Mouse (Mus musculus) CH12F3 (cell line): ENCODE data around the gene Rfc1.

ENCODE experiments used
- in situ Hi-C: fragments of 300-500 bp; cut with MboI; formaldehyde crosslinking; loops from 2 replicates; pipeline ENCODE4 v1.14.3; 2020; ENCODE audit warnings: low sequenced_read_pairs

Rfc1 gene

DNA sequence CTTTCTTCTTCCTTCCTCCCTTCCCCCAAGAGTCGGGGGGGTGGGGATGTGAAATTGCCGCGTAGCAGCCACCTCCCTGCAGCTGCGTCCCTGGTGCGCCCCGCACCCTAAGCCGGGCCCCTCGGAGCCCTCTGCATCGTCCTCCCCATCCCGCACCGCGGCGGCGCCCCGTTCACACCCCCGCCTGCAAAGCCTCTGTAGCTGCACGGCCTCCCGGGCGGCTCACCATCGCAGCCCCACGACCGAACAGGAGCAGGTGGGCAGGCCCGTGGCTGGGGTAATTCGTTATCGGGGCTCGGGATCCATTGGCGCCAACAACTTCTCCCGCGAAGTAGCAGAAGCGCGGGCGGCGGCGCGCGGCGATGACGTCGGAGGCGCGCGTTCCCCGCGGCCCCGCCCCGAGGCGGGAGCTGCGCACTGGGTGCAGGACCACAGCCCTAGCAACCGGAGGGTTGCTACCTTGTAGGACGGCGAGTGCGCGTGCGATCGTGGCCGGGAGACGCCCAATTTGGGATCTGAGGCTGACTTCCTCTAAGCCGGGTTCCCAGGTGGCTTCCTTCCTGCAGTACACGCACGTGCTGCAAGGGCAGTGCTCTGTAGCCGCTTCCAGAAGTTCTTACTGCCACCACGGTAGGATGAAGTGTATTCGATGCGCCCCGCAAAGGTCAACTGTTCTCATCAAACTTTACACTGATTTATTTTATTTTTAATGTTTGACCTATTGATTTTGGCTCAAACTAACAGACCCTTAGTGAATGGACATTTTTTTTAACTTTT, at the start of gene Rfc1:
Gene Rfc1 (minus strand): TSS at position 373 of the 777 bp plus-strand sequence.
- in situ Hi-C loops, result no loop called here

DNA sequence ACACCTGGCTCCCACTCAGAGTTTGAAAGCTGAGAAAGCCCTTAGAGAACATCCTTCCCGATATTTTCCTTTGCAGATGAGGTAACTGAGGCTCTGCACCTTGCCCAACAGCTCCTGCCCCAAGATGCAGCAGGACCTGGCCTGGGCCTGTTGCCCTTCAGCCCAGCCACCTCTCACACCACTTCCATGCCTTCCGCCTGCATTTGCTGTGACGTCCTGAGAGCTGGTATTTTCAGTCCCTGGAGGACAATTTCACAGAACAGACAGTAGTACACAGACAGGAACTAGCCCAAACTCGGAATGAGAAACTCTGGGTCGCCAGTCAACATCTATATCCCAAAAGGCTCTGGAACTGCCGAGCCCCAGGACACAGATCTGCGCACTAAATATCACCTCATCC, 39.3 kb upstream of the Rfc1 start:
- in situ Hi-C loops, result no loop called here

DNA sequence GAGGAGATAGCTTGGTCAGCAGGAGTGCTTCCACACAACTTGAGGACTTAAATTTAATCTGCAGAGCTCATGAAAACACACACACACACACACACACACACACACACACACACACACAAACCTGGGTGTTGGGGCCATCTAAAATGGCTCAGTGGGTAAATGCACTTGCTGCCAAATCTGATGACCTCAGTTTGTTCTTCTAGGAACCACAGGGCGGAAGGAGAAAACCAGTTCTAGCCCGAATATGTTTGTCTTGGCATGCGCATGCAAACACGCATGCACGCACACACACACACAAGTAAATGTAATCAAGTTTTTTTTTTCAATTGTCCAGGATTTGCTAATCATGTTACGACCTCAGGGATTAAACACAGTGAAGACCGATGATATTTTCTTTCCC, 36.1 kb upstream of the Rfc1 start:
- in situ Hi-C loops, result no loop called here

DNA sequence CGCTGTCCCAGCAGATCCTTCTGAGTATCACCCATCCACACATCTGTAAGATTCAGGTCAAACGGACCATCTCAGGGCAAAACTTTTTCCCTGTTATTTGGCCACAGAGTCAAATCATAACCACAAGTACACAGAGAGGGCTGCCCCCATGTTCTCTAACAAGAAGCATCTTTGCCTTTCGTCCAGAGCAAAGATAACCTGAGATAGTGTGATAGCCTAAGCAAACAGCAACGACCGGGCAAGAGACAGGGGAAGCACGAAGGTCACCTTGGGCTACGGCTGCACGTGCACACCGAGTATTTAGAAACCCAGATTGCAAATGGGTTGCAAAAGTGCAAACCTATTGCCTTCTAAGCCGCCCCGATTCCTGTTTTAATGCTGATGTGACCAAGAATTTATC, 32.4 kb upstream of the Rfc1 start:
- in situ Hi-C loops, result no loop called here

DNA sequence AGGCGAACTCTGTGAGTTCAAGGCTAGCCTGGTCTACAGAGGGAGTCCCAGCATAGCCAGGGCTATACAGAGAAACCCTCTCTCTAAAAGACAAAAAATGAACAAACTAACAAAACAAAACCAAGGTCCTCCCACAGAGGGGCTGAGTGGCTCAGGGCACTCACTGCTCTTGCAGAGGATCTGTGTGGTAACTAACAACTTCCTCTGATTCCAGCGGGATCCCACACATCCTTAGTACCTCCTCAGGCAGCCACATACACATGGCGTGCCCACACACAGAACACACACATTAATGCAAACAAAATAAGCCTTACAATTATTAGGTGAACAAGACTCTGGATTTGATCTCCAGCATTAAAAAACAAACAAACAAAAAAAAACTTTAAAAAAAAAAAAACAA, 22.3 kb upstream of the Rfc1 start:
- in situ Hi-C loops, result no loop called here

DNA sequence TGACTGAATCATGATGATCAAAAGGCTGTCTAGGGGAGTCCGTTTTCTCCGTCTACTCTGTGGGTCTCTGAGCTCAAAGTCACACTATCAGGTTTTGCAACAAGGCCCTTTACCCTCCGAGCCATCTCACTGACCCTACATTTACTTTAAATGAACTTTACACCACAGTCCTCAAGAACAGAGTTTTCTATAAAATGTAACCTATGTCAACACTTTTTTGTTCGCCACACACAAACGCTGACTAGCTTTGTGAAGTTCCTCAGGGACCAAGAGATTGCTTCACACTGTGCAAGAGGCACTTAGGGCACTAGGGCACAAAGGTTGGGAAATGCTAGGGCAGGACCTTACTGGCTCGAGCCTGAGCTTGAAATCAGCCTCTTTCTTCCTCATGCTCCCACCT, 21.4 kb upstream of the Rfc1 start:
- in situ Hi-C loops, result no loop called here

DNA sequence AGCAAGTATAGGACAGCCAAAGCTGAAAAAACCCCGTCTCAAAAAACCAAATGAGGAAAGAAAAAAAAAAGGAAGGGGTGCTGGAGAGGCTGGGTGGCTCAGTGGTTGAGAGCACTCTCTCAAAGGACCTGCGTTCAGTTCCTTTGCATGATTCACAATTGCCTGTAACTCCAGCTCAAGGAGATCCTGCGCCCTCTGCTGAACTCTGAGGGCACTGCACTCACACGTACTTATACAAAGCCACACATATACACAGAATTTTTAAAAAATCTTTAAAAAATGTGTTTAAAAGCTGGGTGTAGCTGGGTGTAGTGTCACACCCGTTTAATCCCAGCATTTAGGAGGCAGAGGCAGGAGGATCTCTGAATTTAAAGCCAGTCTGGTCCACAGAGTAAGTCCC, 19.5 kb upstream of the Rfc1 start:
- in situ Hi-C loops, result no loop called here

DNA sequence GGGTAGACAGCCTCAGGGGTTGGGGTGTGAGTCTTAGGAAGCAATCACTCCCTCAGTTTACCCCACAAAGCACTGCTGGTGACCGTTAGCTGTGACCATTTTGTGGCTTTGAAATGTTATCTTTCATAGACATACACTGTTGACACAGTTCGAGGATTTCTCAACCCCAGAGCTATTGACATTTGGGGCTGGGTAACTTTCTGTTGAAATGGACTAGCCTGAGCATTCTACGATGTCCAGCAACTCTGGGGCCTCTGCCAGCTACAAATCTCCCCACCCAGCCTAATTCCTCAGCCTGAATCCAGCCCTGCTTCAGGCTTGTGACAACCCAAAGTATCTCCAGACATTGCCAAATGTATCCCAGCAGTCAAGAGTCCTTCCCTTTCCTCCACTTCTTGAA, 18.6 kb upstream of the Rfc1 start:
- in situ Hi-C loops, result no loop called here

DNA sequence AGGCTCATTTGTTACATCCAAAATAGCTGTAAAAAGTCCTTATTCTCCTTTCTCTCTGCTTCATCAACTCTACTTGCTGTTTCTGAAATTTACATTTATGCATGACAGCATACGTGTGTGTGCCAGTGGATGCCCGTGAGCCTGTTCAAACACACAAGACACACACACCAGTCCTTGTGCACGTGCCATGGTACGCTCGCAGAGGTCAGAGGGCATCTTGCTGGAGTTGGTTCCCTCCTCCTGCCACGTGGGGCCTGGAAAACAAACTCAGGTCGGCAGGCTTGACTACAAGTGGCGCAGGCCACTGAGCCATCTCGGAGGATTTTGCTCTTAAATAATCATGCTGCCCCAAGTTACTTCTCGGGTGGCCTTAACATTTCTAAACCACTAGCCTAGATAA, 15.0 kb upstream of the Rfc1 start:
- in situ Hi-C loops, result no loop called here

DNA sequence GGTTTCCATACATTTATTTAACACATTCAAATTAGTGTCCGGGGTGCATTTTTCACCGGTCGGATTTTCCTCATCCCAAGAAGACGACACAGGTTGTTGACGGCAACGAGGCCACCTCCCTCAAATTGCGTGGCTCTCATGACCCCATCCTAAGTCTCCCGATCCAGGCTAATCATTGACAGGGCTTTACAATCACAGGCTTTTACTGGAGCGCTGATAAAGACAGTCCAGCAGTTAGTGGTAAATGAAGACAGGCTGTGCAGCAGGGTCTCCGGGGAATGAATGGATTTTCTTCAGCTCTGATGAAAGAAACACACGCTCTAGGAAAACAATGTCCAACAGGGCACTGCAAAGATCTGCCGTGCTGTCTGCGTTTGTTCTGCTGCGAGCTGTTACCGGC, 12.7 kb upstream of the Rfc1 start, which contains the start of gene Klb:
Gene Klb (plus strand): TSS at position 147 of the 400 bp plus-strand sequence.
- in situ Hi-C loops, result no loop called here

DNA sequence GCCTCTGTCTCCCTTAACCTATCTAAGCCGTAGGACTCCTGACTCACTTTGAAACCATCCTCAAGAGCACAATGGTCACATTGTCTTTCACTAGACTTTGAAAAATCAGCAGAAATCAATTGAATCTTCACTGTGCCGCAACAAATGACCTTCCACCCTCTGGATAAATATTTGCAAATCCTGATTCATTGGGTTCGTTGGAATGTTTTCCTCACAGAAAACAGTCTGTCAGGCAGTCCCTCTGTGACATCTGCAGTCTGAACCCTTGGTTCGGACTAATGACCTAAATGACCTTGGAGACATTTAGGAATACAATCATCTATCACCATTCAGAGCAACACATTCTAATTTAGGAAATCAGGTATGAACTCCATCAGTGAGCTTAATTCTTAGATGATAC, 4.7 kb upstream of the Rfc1 start:
- in situ Hi-C loops, result no loop called here

DNA sequence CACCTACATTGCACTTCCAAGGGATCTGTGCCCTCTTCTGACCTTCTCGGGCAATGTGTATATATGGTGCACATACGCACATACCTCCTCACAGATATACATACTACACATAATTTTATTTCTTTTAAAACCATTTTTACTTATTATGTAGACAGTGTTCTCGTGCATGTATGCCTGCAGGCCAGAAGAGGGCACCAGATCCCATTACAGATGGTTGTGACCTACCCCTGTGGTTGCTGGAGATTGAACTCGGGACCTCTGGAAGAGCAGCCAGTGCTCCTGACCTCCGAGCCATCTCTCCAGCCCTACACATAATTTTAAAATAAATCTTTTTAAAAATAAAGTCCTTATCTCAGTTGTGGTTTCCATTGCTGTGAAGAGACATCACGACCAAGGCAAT, 2.9 kb upstream of the Rfc1 start:
- in situ Hi-C loops, result no loop called here

DNA sequence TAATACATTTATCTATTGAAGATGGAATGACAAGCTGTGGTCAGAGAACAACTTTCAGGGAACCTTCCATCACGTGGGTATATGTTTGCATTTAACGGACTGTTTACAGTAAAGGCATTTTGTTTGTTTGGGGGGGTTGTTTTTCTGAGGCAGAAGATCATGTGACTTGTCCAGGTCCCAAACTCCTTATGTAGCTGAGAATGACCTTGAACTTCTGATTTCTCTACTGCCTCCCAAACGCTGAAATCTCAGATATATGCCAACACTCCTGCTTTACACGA, 545 bp upstream of the Rfc1 start:
- in situ Hi-C loops, result no loop called here

DNA sequence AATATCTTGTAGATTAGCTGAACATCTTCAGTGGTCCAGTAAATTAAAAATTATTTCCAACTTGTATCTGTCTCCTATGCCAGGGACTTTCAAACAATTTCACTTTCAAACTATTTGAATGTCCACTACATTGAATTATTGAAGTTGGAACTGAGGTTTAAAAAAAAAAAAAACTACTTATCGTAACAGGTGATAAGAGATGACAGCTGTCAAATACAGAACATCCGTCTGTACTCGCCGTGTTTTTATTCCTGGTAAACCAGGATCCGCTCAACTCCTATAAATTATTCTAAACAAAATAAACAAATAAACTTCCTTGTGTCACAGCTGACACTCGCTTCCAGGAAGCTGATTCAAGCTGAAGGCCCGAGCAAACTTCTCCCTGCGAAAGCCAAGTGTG, 682 bp downstream of the Rfc1 start:
- in situ Hi-C loops, result no loop called here

DNA sequence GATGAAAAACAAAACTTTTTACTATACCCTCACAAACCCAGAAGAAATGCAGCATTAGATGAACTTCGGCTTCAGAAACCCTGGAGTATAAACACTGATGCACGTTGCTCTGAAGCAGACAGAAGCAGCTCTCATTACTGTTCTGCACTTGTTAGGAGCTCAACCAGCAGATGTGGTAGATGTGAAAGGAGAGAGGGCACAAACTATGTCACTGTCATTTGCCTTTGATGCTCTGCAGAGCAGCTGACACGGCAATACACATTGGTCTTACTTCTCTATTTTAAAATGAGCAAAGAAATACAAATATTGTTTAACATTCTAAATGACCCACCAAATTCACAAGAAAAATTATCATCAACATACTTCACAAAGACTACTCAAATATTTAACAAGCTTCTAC, 5.5 kb downstream of the Rfc1 start:
- in situ Hi-C loops, result no loop called here

DNA sequence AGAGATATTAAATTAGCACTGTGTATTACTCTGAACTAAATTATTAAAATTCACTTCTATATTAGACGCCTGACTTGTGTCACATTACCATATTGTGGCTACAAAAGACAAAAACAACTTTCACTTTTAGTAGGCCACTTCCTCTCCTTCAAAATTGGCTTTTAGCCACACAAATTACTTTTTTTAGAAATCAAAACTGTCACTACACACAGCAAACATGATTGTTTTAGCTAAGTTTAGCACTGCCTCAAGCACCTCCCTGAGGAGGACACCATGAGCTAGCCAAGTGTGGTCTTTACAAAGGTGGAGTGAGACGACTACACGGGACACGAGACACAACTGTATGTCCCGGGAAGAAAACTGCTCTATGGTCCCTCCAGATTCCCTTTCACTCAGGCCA, 9.3 kb downstream of the Rfc1 start:
- in situ Hi-C loops, result no loop called here

DNA sequence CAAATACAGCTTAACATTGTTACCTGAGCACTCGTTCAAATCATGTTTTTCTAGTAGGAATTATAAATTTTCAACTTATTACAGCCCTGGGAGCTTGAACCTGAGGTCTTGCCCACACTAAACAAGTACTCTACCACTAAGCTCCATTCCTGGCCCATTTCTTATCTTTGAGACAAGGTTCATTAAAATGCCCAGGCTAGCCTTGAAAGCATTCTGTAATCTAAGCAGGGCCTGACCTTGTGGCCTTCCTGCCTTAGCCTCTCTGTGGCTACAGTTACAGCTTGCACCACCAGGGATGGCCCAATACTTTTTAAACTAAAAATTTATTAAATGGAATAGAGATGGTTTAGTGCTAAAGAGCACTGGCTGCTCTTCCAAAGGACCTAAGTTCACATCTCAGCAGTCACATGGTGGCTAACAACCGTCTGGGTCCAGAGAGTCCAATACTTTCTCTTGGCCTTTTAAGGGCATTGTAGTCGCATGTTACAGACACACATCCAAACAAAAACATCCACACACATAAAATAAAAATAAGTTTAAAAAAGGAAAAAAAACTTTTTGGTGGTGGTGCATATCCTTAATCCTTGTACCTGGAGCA, 10.6 kb downstream of the Rfc1 start:
- in situ Hi-C loops, result no loop called here

DNA sequence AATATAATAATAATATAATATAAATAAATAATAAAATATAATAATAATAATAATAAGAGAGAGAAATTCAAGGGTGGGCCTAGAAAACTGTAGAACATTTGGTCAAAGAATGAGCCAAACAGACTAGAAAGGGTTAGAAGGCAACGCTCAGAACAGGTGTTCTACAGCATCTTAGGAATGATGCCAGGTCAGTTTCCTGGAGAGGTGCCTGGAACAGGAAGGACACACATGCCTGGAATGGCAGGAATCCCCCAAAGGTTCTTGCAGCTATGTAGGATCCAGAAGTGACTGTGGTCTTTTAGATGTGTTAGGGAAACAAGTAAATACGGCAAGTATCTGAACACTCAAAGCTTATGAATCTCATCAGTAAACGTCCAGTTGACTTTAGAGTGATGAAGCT, 11.2 kb downstream of the Rfc1 start:
- in situ Hi-C loops, result no loop called here

DNA sequence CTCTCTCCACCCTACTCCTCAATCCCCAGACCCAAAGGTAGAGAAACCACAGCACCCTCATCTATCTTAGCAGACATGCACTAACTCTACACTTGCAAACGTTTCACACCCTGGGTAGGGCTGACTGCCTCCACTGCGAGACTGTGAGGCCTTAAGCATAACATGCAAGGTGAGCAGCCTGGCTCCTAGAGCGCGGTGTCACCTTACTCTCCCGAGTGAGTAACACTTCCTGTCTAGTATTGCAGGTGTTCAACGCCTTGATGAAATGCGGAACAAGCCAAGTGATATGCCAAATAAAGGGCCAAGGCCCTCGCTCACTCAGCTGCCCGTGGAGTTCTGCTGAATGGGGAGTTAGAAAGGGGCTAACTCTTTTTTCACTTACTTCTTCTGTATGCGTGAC, 13.3 kb downstream of the Rfc1 start:
- in situ Hi-C loops, result no loop called here

DNA sequence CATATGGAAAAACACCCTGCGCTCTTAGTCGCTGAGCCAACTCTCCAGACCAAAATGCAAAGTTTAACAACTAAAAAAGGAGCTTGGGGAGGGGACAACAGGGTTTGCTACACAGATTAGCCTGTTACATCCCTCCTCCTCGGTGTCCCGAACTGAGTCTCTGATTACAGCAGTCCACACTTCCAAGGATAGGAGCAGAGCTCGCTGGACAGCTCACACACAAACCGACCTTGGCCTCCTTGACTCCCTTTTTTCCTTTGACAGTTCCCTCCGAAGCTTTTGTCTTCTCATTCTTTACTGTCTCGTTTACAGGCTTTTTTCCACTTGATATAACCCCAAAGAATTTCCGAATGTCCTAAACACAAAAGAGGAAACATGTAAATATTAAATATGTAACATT, 16.3 kb downstream of the Rfc1 start:
- in situ Hi-C loops, result no loop called here

DNA sequence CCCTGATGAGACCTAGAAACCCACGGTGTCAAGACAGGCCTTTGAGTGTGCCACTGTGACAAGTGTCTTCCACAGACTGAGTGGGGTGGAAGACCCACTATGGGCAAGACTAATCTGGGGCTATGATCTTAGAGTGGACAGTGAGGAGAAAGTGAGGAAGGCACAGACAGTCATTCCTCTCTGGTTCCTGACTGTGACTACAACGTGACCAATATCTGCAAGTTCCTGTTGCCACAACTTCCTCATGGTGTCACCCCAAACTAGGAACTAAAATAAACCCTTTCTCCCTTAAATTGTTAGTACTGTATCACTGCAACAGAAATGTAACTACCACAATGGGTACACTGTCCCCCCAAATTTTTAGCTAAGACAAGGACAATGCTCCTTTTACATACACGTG, 26.6 kb downstream of the Rfc1 start:
- in situ Hi-C loops, result no loop called here

DNA sequence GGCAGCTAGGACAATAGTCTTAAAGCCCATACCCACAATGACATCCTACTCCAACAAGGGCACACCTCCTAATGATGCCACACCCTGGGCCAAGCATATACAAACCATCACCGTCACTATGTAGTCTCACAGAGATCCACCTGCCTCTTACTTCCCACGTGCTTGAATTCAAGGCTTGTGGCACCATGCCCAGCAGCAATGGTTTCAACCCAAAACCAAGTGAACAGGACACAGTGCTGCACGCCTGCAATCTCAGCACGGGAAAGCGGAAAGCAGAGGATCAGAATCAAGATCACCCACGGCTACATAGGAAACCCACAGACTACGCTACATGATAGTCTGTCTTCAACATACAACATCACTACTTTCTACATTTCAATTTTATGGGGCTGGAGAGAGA, 27.3 kb downstream of the Rfc1 start:
- in situ Hi-C loops, result no loop called here

DNA sequence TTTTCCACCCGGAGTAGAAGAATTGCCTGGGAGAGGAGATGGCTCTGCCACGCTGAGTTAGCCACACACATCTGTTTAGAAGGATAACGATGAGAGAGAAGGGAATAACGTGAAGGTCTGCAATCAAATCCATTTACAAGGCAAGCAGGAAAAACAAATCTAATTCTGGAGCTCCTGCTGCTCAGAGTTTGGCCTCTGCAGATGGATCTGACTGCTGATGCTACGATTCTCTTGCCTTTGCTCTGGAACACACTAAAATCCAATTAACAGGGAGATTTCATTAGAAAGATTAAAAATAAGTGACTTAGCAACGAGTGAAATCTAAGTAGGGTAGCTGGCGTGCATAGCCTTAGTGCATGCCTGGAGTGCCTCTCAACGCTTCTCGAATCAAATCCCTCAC, 30.0 kb downstream of the Rfc1 start:
- in situ Hi-C loops, result no loop called here
